Mouse (Mus musculus) liver, postnatal 0 days (tissue): ENCODE results near the gene Zbtb45.

Experiments used
- CTCF ChIP-seq: sonication (generic); IDR thresholded peaks from 2 replicates; pipeline ENCODE4 v1.5.1; 2016; ENCODE audit warnings: antibody characterized with exemption, low read depth
- EP300 ChIP-seq: IDR thresholded peaks from 2 replicates; pipeline ENCODE4 v1.6.1; 2016; ENCODE audit warnings: antibody characterized with exemption, low read depth, mild to moderate bottlenecking

DNA sequence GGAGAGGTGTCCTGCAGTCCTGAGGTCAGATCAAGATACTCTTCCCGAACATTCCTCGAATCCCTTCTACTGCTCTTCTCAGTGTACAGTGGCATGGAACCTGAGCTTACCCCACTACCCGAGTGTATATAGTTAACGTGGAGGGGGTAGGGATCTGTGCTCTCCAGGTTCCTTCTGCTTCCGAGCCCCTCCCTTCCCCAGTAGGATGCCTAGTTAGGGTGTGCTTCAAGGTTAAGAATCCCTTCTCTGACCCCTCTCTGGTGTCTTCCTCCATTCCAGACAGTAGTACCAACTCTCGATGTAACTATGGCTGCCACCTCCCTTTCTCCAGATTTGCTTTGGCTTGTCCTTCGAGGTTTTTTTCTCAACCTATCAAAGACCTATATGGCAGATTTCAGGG is 29.5 kb downstream of the Zbtb45 start:
- TF ChIP-seq CTCF (no peak), EP300 (no peak)
